ENCODE assay signal across 20 mouse cellular contexts in the genomic region with DNA sequence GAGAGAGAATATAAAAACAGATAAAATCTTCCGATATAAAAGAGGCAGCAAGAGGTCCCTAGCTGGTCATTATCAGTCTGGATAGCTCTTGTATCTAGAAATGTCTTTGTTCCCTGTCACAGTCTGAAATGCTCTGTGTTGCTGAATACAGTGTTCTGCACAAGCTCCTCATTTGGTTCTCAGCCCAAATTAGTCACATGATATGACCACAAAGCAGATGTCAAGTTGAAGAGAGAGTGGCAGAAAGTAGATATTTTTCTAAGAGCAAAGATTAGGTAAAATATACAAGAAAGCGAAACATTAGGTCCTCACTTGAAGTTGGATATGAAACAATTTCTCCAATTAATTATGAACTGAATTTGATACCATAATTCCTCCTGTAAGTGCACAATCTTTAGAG.
A peak's percentile ranks its signal among the peaks of the same experiment; 100 is the strongest.
DNase-seq lines count a peak whose midpoint lies in the region; ATAC-seq and TF ChIP-seq lines count a peak whose summit lies in the region.
"Had no signal": no experiment of that assay in that cellular context is flagged by ENCODE, and none has a peak within 500 bp of the region (broad histone marks: within the 10 kb centered on the region; RNA-seq: fewer than 3 reads in every experiment).

No protein-coding gene starts in this region.

- no peak for DNase-seq in intestine, embryonic 14.5 days (ENCODE audit: low spot score)
- DNase-seq in layer of hippocampus, adult 2 months (ENCODE audit: low spot score in 2 of 2) = peak; percentile 10 to 46
- DNase-seq in layer of hippocampus, adult 9-11 months = no peak
- peak; percentile 36 for DNase-seq in brain, embryonic 14.5 days (ENCODE audit: low read depth)
- no peak for DNase-seq in stomach, postnatal 0 days (ENCODE audit: low spot score)
- DNase-seq in left cerebral cortex, adult 9 months (ENCODE audit: low spot score in 2 of 2) = no peak
- DNase-seq in heart, adult 2 months = no peak
- DNase-seq: adrenal gland, postnatal 10 days; cerebellum, adult 2 months; forebrain, postnatal 0 days; heart, postnatal 4 days; right cerebral cortex, adult 18-20 months; thymus, postnatal 14 days had no signal

- no peaks in the 10 kb centered on the region for H3K4me1 ChIP-seq in intestine, embryonic 14.5 days (replicated peaks; ENCODE audit: control insufficient read depth, insufficient read depth, low read length)
- no peaks in the 10 kb centered on the region for H3K4me1 ChIP-seq in intestine, embryonic 15.5 days (replicated peaks)
- H3K4me1 ChIP-seq in stomach, postnatal 0 days (replicated peaks; ENCODE audit: control insufficient read depth, insufficient read depth) = no peaks in the 10 kb centered on the region; the same call in 1 of the 2 replicates
- H3K4me1 ChIP-seq in heart, adult 2 months (ENCODE audit: control insufficient read depth, insufficient read depth, low read length) = no peaks in the 10 kb centered on the region
- H3K4me1 ChIP-seq: liver, embryonic 15.5 days; midbrain, embryonic 13.5 days had no signal

- H3K36me3 ChIP-seq in intestine, embryonic 14.5 days (ENCODE audit: control insufficient read depth, insufficient read depth, low read length) = no peaks in the 10 kb centered on the region
- H3K36me3 ChIP-seq in intestine, embryonic 15.5 days = no peaks in the 10 kb centered on the region
- no peaks in the 10 kb centered on the region for H3K36me3 ChIP-seq in stomach, postnatal 0 days (ENCODE audit: control insufficient read depth, insufficient read depth, low read length)
- H3K36me3 ChIP-seq in heart, adult 2 months (ENCODE audit: control insufficient read depth, insufficient read depth, low read length) = no peaks in the 10 kb centered on the region
- H3K36me3 ChIP-seq: limb, embryonic 13.5 days; liver, embryonic 15.5 days; midbrain, embryonic 13.5 days had no signal

- no peak for TF ChIP-seq CTCF in layer of hippocampus, adult 2 months (conservative IDR thresholded peaks at IDR 0.05)
- TF ChIP-seq CTCF in brain, embryonic 14.5 days (IDR thresholded peaks at IDR 0.05; ENCODE audit: borderline replicate concordance, extremely low read depth, insufficient read depth, insufficient read length) = no peak
- TF ChIP-seq CTCF in stomach, postnatal 0 days (IDR thresholded peaks at IDR 0.05; ENCODE audit: low read depth) = no peak
- TF ChIP-seq CTCF in heart, adult 2 months (IDR thresholded peaks at IDR 0.05) = no peak

- H3K79me2 ChIP-seq in heart, adult 2 months (replicated peaks; ENCODE audit: control insufficient read depth, insufficient read depth, low read length) = no peaks in the 10 kb centered on the region

- H3K9me3 ChIP-seq in intestine, embryonic 14.5 days (ENCODE audit: control insufficient read depth, low read length) = 0 out of 2 replicates have a peak, but pooled peaks cover 4% of the 10 kb centered on the region
- H3K9me3 ChIP-seq in intestine, embryonic 15.5 days = no peaks in the 10 kb centered on the region
- no peaks in the 10 kb centered on the region for H3K9me3 ChIP-seq in stomach, postnatal 0 days (ENCODE audit: control insufficient read depth, low read length)
- H3K9me3 ChIP-seq: limb, embryonic 13.5 days; liver, embryonic 15.5 days; midbrain, embryonic 13.5 days had no signal

- intact Hi-C loops in heart, adult 2 months (cut with DNase I) = no loop called here

- H3K27me3 ChIP-seq in intestine, embryonic 14.5 days (replicated peaks; ENCODE audit: control insufficient read depth, insufficient read depth, low read length) = no peaks in the 10 kb centered on the region
- no peaks in the 10 kb centered on the region for H3K27me3 ChIP-seq in intestine, embryonic 15.5 days (replicated peaks)
- H3K27me3 ChIP-seq in stomach, postnatal 0 days (ENCODE audit: control insufficient read depth, insufficient read depth, low read length) = no peaks in the 10 kb centered on the region
- no peaks in the 10 kb centered on the region for H3K27me3 ChIP-seq in heart, adult 2 months (ENCODE audit: control insufficient read depth, insufficient read depth, low read length)
- H3K27me3 ChIP-seq: CH12.LX; limb, embryonic 13.5 days; liver, embryonic 15.5 days; midbrain, embryonic 13.5 days had no signal

- TF ChIP-seq POLR2A in brain, embryonic 14.5 days (IDR thresholded peaks at IDR 0.05; ENCODE audit: borderline replicate concordance, extremely low read depth, insufficient read depth, insufficient read length, poor library complexity, severe bottlenecking) = no peak
- TF ChIP-seq POLR2A in heart, adult 2 months (IDR thresholded peaks at IDR 0.05; ENCODE audit: insufficient read depth, low read depth, low read length) = no peak

- no peak overlapping the region for H3K4me3 ChIP-seq in intestine, embryonic 14.5 days (ENCODE audit: low read depth, low read length)
- no peak overlapping the region for H3K4me3 ChIP-seq in intestine, embryonic 15.5 days (replicated peaks)
- H3K4me3 ChIP-seq in layer of hippocampus, adult 2 months = no peak overlapping the region
- H3K4me3 ChIP-seq in stomach, postnatal 0 days (ENCODE audit: low read depth, low read length) = no peak overlapping the region
- H3K4me3 ChIP-seq in heart, adult 2 months = no peak overlapping the region
- H3K4me3 ChIP-seq: erythroblast, embryonic 14.5 days; limb, embryonic 13.5 days; liver, embryonic 15.5 days; midbrain, embryonic 13.5 days had no signal

- H3K27ac ChIP-seq in intestine, embryonic 14.5 days (ENCODE audit: low read depth) = peak overlapping the region; percentile 29; the same call in 1 of the 2 replicates
- H3K27ac ChIP-seq in intestine, embryonic 15.5 days = no peak overlapping the region
- peak overlapping the region; percentile 19; the same call in 1 of the 2 replicates for H3K27ac ChIP-seq in layer of hippocampus, adult 2 months
- 0 out of 2 replicates have a peak overlapping the region, but pooled peaks have one; percentile 45 for H3K27ac ChIP-seq in stomach, postnatal 0 days (replicated peaks)
- no peak overlapping the region for H3K27ac ChIP-seq in heart, adult 2 months
- H3K27ac ChIP-seq: limb, embryonic 13.5 days; liver, embryonic 15.5 days; macrophage; midbrain, embryonic 13.5 days had no signal

- WGBS in intestine, embryonic 14.5 days = 75% methylated on average over 2 of the region's 2 CpGs
- 77% methylated on average over 2 of the region's 2 CpGs for WGBS in intestine, embryonic 15.5 days
- 61% methylated on average over 2 of the region's 2 CpGs for WGBS in stomach, postnatal 0 days
- WGBS in heart, adult 2 months = 71% methylated on average over 2 of the region's 2 CpGs

- no peak overlapping the region for H3K4me2 ChIP-seq in intestine, embryonic 14.5 days (ENCODE audit: low read length)
- H3K4me2 ChIP-seq in intestine, embryonic 15.5 days (replicated peaks) = no peak overlapping the region
- no peak overlapping the region for H3K4me2 ChIP-seq in stomach, postnatal 0 days (replicated peaks; ENCODE audit: low read depth)
- H3K4me2 ChIP-seq: limb, embryonic 13.5 days; liver, embryonic 15.5 days; midbrain, embryonic 13.5 days had no signal

- ATAC-seq in intestine, embryonic 14.5 days (replicated peaks; ENCODE audit: low FRiP score, low TSS enrichment, low read depth) = no peak
- ATAC-seq in intestine, embryonic 15.5 days = no peak
- ATAC-seq in stomach, postnatal 0 days (ENCODE audit: low FRiP score, low TSS enrichment) = no peak
- ATAC-seq: forebrain, postnatal 0 days; midbrain, embryonic 13.5 days had no signal

- H3K9ac ChIP-seq in intestine, embryonic 14.5 days (ENCODE audit: low read length) = no peak overlapping the region
- no peak overlapping the region for H3K9ac ChIP-seq in intestine, embryonic 15.5 days
- H3K9ac ChIP-seq in stomach, postnatal 0 days (ENCODE audit: low read length) = no peak overlapping the region
- H3K9ac ChIP-seq in heart, adult 2 months (ENCODE audit: low read depth, low read length) = no peak overlapping the region
- H3K9ac ChIP-seq: forebrain, postnatal 0 days; limb, embryonic 13.5 days; liver, embryonic 15.5 days; midbrain, embryonic 13.5 days had no signal

- no peak for TF ChIP-seq EP300 in stomach, postnatal 0 days (optimal IDR thresholded peaks at IDR 0.05)
- no peak for TF ChIP-seq EP300 in heart, adult 2 months (IDR thresholded peaks at IDR 0.05; ENCODE audit: insufficient read depth, low read depth, low read length)

Comparison
In these comparisons a context has a peak if more than half of its experiments do, and no peak if none do; other contexts are left out.
1. DNase-seq: peak in layer of hippocampus, adult 2 months (2 of 2) and brain, embryonic 14.5 days (single experiment); none in intestine, embryonic 14.5 days (single experiment), layer of hippocampus, adult 9-11 months (single experiment), stomach, postnatal 0 days (single experiment), left cerebral cortex, adult 9 months (0 of 2) and heart, adult 2 months (0 of 2).
2. H3K27ac ChIP-seq: peak in intestine, embryonic 14.5 days (single experiment), layer of hippocampus, adult 2 months (single experiment) and stomach, postnatal 0 days (single experiment); none in intestine, embryonic 15.5 days (single experiment) and heart, adult 2 months (single experiment).